Mouse (Mus musculus) heart, postnatal 0 days (tissue): Measurements from ENCODE around the gene Zdhhc25. TPM values are rescaled to one million over a fixed set of nuclear protein-coding genes. Genes with fewer than 3 reads are reported as not detected.

Experiments
- ATAC-seq: fragments of 200-750 bp; cut with Nextera tagmentation; 2 replicates; pipeline ENCODE4 v1.8.0; 2017; ENCODE audit warnings: low read depth, moderate number of reproducible peaks, moderate library complexity; ENCODE audit not compliant: insufficient read depth
- DNase-seq: peaks from one replicate; pipeline ENCODE4 v3.0.0-alpha.2; 2016; ENCODE audit warnings: low spot score
- H3K27ac ChIP-seq: fragments of 300-500 bp; sonication (generic); 2 replicates; pipeline ENCODE4 v1.5.1; 2014; ENCODE audit warnings: low read depth, mild to moderate bottlenecking
- H3K27me3 ChIP-seq: fragments of 300-500 bp; sonication (generic); 2 replicates; pipeline ENCODE4 v1.6.1; 2014; ENCODE audit warnings: low read length, mixed read lengths; ENCODE audit not compliant: control insufficient read depth, insufficient read depth
- H3K36me3 ChIP-seq: fragments of 300-500 bp; sonication (generic); replicated peaks from 2 replicates; pipeline ENCODE4 v1.6.1; 2014; ENCODE audit warnings: low read length, mixed read lengths; ENCODE audit not compliant: control insufficient read depth, insufficient read depth
- H3K4me1 ChIP-seq: fragments of 300-500 bp; sonication (generic); 2 replicates; pipeline ENCODE4 v1.6.1; 2014; ENCODE audit warnings: antibody characterized with exemption; ENCODE audit not compliant: control insufficient read depth, insufficient read depth
- H3K4me2 ChIP-seq: fragments of 300-500 bp; sonication (generic); 2 replicates; pipeline ENCODE4 v1.6.1; 2014; ENCODE audit warnings: low read depth, mild to moderate bottlenecking, low read length, moderate library complexity
- H3K4me3 ChIP-seq: fragments of 300-500 bp; sonication (generic); 2 replicates; pipeline ENCODE4 v1.5.1; 2014; ENCODE audit warnings: low read depth, low read length
- H3K9ac ChIP-seq: fragments of 300-500 bp; sonication (generic); replicated peaks from 2 replicates; pipeline ENCODE4 v1.6.1; 2014; ENCODE audit warnings: low read depth, low read length, mixed read lengths
- H3K9me3 ChIP-seq: fragments of 300-500 bp; sonication (generic); replicated peaks from 2 replicates; pipeline ENCODE4 v1.6.1; 2016; ENCODE audit warnings: low read length; ENCODE audit not compliant: control insufficient read depth
- CTCF ChIP-seq: IDR thresholded peaks from 2 replicates; pipeline ENCODE4 v1.5.1; 2016; ENCODE audit warnings: antibody characterized with exemption, control low read depth, low read depth
- EP300 ChIP-seq: IDR thresholded peaks from 2 replicates; pipeline ENCODE4 v1.6.1; 2016; ENCODE audit warnings: antibody characterized with exemption, low read depth
- WGBS: fragments of 180-500 bp; shearing (Covaris S2); extraction: QIAGEN DNeasy Blood & Tissue Kit; methylation state at CpG from one replicate; pipeline ENCODE4 v1.1.7; 2014; 5-methylcytosine and 5-hydroxymethylcytosine counted together
- polyA plus RNA-seq: library from polyadenylated mRNA; unstranded; fragments of >200 nt; fragmentation: Nextera tagmentation; extraction: Ambion mirVana; gene quantifications from 2 replicates; pipeline ENCODE4 v1.2.1, GENCODE M21; 2015
- total RNA-seq: library from RNA; depleted of rRNA; stranded (reverse); fragments of >200 nt; gene quantifications from 2 replicates; pipeline ENCODE4 v1.2.3, GENCODE M21; 2014; ENCODE audit warnings: low replicate concordance

Gene Zdhhc25
- total and polyA plus RNA-seq, 2 experiments from 2014 or later = not detected

- no peak for ATAC-seq
- TF ChIP-seq EP300 = no peak
- TF ChIP-seq CTCF = no peak
- 55% methylated on average over 2 of the region's 2 CpGs for WGBS
Observed at GRCm38 (mm10) chr15:88620017-88620416, 19.9 kb downstream of the Zdhhc25 start.

DNA sequence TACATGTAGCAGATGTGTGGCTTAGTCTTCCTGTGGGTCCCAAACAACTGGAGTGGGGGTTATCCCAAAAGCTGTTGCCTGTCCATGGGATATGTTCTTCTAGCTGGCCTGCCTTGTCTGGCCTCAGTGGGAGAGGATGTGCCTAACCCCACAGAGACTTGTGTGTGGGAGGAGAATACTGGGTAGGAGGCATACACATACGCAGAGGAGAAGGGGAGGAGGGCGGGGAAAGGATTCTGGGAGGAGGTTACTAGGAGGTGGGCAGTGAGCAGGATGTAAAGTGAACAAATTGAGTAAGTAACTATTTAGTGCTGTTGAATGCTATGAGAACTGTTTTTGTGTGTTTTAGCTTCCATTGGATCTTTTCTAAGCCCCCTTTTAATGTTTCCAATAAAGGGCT lies 23.8 kb downstream of the Zdhhc25 start:
- Histone ChIP-seq H3K36me3 (no peaks in the 10 kb centered on the region), H3K4me3 (no peak overlapping the region), H3K9me3 (no peaks in the 10 kb centered on the region), H3K4me1 (no peaks in the 10 kb centered on the region), H3K4me2 (no peak overlapping the region), H3K9ac (no peak overlapping the region), H3K27ac (no peak overlapping the region), H3K27me3 (no peaks in the 10 kb centered on the region)
- TF ChIP-seq EP300 = no peak
- no peak for TF ChIP-seq CTCF
- DNase-seq (no peak), ATAC-seq (no peak)
- 76% methylated on average over 2 of the region's 2 CpGs for WGBS

More at GRCm38 (mm10) chr15:88620017-88620416, 19.9 kb downstream of the Zdhhc25 start:
- no peak for DNase-seq
- H3K4me3 ChIP-seq = no peak overlapping the region
- H3K27me3 ChIP-seq = no peaks in the 10 kb centered on the region
- no peak overlapping the region for H3K4me2 ChIP-seq
- no peaks in the 10 kb centered on the region for H3K4me1 ChIP-seq
- H3K9me3 ChIP-seq = no peaks in the 10 kb centered on the region
- no peak overlapping the region for H3K9ac ChIP-seq
- no peak overlapping the region for H3K27ac ChIP-seq
- H3K36me3 ChIP-seq = no peaks in the 10 kb centered on the region

DNA sequence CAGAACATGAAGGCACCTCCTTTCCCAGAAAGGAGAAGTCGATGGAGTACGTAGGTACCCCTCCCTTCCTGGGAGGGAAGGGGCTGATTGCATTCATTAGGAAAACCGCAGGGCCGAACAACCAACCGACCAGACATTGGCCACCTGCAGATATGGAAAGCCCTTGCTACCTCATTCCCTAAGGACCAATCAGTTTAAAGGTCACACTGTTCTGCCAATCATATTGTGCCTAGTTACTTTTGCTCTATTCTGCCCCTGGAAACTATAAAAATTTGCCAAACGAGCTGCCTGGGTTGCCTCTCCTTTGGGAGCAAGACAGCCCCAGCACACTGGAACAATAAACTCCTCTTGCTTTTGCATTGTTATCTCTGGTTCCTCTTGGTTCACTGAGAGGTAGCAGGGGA lies 24.8 kb downstream of the Zdhhc25 start:
- H3K4me3 ChIP-seq = no peak overlapping the region
- H3K9me3 ChIP-seq = no peaks in the 10 kb centered on the region
- no peak for DNase-seq
- H3K27me3 ChIP-seq = no peaks in the 10 kb centered on the region
- no peak for ATAC-seq
- no peaks in the 10 kb centered on the region for H3K36me3 ChIP-seq
- H3K4me1 ChIP-seq = no peaks in the 10 kb centered on the region
- 72% methylated on average over 6 of the region's 6 CpGs for WGBS
- TF ChIP-seq EP300 (no peak), CTCF (no peak)
- no peak overlapping the region for H3K27ac ChIP-seq
- H3K9ac ChIP-seq = no peak overlapping the region
- H3K4me2 ChIP-seq = no peak overlapping the region

DNA sequence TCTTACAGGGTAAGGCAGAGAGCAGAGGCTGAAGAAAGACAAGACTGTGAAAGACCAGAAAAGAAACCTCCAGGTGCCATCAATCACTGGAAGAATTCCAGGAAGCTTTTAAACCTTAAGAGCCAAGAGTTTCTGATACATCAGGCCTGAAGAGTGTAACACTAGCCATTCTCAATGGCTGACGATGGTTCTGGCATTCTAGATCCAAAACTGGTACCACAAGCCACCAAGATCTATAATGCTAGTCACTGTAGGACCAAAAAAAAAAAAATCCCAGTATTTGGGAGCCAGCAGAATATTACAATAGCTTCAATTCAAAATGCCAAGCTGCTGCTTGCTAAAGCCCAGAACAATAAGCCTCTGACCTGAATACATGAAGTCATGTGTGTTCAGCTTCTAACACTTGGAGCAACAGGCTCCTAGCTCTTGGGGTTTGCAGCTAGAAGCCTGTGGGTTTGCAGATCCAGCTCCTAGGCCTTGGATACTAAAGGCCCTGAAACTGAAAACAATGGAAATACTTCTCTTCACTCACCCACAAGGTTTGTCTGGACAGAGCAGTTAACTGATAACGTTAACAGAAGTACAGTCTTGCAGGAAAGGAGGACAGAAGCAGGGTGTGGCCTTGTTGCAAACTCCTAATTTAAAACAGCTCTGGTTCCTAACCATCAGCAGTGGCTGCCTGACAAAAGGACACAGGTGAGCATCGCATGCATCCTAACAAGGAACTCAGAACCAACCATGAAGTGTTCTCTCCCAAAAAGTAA lies 25.4 kb downstream of the Zdhhc25 start:
- H3K4me2 ChIP-seq = no peak overlapping the region
- H3K27me3 ChIP-seq = no peaks in the 10 kb centered on the region
- ATAC-seq (no peak), DNase-seq (no peak)
- no peaks in the 10 kb centered on the region for H3K4me1 ChIP-seq
- no peaks in the 10 kb centered on the region for H3K9me3 ChIP-seq
- no peak overlapping the region for H3K4me3 ChIP-seq
- no peak overlapping the region for H3K27ac ChIP-seq
- H3K9ac ChIP-seq = no peak overlapping the region
- H3K36me3 ChIP-seq = no peaks in the 10 kb centered on the region
- TF ChIP-seq EP300 (no peak), CTCF (no peak)
- WGBS = 63% methylated on average over 3 of the region's 3 CpGs

GRCm38 (mm10) chr15:88626886-88627488 lies 26.9 kb downstream of the Zdhhc25 start:
- Histone ChIP-seq H3K4me3 (no peak overlapping the region), H3K4me2 (no peak overlapping the region), H3K27ac (no peak overlapping the region), H3K36me3 (no peaks in the 10 kb centered on the region), H3K9me3 (no peaks in the 10 kb centered on the region), H3K9ac (no peak overlapping the region), H3K27me3 (no peaks in the 10 kb centered on the region), H3K4me1 (no peaks in the 10 kb centered on the region)
- TF ChIP-seq EP300 (no peak), CTCF (no peak)
- no peak for ATAC-seq
- WGBS = 72% methylated on average over 5 of the region's 5 CpGs
- no peak for DNase-seq
